Mouse (Mus musculus): ENCODE results near the gene Ncapd2.

The Ncapd2 gene

DNA sequence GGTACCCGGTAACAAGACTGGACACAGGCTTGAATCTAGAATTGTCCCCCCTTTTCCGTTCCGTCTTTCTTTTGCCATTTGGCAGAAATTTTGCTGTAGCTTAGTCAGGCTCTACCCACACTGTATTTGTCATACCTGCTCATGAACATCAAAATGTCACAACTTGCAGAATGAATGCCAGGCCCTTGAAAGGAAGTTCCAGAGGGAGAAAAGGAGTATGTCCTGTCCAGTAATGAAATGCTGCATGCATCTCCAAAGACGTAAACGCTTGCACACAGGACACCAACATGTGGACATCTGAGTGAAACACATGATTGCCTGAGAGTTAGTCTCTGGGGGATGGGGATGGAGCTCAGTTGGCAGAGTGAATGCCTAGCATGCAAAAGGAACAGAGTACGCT, 22.2 kb upstream of the Ncapd2 start:
- DNase-seq, result no peak

DNA sequence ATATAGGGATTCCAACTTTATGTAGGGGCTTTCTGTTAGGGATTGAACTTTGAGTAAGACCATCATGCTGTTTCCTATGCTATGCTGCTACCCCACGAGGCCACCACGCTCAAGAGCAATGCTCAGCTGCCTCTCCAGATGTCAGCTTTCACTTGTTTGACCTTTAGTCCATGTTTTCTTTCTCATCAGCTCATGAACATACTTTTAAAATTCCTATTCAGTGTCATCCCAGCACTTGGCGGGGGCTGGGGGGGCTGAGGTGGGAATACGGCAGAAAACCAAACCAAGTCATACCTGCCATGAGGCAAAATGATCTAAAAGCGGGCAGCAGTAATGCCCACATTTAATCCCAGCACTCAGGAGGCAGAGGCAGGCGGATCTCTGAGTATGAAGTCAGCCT, 21.6 kb upstream of the Ncapd2 start:
- DNase-seq, result no peak

DNA sequence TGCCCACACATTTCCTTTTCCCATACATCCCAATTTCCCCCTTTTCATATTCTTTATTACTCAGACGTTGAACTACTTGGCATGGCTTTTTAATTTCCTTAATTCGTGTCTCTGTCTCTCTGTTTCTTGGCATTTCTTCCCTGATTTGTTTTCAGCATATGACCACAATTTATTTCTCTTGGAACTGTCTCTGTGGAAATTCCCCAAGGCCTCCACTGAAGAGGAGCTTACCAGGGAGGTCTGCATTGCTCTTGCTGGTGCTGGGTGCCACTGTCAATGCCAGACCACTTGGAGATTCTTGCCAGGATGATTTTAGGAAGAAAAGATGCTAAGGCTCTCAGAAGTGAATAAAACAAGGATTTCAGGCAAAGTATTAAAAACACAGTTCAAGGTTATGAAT, 21.1 kb upstream of the Ncapd2 start:
- DNase-seq, result no peak

DNA sequence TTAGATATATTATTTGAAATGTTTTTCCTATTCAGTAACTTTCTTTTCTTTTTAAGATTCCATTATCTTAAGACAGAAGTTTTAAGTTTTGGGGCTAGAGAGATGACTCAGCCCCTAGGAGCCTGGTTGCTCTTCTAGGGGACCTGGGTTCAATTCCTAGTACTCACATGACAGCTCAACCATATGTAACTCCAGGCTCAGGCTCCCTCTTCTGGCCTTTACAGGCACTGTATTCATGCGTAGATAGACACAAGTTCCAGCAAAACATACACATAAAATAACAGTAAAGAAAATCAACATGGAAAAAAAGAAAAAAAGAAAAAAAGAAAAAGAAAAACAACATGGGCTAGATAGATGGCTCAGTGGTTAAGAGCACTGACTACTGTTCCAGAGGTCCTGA, 18.9 kb upstream of the Ncapd2 start:
- no peak for DNase-seq

DNA sequence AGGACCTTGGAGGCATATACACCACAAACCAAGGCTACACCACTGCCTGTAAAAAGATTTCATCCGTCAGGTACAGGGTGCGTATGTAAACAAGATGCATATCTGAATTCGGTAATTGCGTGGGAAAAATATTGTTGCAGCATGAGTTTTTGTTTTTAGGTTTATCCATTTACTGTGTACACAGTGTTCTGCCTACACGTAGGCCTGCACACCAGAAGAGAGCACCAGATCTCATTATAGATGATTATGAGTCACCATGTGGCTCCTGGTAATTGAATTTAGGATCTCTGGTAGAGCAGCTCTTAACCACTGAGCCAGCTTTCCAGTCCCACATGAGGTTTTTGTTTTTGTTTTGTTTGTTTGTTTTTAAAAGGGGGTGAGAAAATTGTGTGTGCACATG, 5.7 kb upstream of the Ncapd2 start:
- DNase-seq, result no peak

DNA sequence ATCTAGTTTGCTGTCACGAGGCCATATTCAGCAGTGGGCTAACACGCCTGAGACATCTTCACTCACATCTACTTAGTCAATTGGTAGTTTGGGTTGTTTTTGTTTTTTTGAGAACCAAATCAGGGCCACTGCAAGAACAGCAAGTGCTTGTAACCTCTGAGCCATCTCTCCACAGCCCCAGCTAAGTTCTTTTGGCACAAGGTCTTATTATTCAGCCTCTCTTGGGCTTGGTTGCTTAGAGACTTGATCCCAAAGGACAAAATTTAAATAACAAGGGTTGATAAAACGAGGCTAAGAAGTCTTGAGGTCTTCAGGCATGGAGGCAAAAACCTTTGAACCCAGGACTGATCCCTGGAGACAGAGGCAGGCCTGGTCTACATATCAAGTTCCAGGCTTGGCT, 4.8 kb upstream of the Ncapd2 start:
- no peak for DNase-seq

DNA sequence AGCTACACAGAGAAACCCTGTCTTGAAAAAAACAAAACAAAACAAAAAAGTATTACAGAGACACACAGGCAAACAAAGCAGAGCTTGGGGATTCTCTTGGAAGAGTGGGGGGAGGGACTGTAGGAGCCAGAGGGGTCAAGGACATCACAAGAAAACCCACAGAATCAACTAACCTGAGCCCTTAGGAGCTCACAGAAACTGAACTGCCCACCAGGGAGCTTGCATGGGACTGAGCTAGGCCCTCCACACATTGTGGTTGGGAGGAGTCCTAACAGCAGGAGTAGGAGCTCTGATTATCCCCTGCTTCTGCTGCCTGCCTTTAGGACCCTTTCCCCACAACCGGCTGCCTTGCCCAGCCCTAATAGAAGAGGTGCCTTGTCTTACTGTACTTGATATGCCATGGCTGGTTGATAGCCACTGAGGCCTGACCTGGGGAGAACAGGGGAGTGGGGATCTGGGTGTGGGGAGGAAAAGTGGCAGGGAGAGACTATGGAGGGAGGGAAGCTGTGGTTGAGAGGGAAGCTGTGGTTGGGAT, 4.1 kb upstream of the Ncapd2 start:
- no peak for DNase-seq

DNA sequence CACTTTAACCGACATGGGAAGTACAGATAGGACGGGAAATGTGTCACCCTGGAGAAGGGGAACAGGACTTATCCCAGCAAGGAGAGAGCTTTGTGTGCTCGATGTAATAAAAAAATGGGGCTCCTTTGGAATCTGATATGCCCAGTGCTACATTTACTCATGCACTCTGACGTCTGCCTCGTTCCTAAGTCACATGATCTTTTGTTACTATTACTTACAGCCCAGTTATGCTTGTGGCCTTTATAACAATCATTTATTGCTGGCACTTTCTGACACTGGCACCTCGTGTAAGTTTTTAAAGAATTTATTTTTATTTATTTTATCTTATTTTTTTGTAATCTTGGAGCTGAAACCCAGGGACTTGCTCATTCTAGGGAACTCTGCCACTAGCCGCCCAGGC, 1.9 kb upstream of the Ncapd2 start:
- DNase-seq, result no peak

DNA sequence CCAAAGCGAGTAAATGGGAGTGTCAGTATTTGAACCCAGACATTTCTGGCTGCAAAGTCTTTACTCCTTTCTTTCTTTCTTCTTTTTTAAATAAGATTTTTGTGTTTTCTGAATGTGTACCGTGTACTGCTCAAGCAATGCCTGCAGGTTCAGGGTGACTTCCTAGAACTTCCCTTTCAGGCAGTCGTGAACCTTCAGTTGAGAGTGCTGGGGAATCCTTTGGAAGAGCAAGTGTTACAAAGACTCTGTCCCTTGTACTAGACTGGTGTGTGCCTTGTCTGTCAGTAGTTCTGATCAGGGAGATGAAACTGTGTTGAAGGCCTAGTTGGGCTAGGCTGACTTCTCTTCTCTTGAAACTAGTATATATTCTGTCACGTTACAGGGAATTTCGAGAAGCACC, 1.3 kb upstream of the Ncapd2 start:
- no peak for DNase-seq

DNA sequence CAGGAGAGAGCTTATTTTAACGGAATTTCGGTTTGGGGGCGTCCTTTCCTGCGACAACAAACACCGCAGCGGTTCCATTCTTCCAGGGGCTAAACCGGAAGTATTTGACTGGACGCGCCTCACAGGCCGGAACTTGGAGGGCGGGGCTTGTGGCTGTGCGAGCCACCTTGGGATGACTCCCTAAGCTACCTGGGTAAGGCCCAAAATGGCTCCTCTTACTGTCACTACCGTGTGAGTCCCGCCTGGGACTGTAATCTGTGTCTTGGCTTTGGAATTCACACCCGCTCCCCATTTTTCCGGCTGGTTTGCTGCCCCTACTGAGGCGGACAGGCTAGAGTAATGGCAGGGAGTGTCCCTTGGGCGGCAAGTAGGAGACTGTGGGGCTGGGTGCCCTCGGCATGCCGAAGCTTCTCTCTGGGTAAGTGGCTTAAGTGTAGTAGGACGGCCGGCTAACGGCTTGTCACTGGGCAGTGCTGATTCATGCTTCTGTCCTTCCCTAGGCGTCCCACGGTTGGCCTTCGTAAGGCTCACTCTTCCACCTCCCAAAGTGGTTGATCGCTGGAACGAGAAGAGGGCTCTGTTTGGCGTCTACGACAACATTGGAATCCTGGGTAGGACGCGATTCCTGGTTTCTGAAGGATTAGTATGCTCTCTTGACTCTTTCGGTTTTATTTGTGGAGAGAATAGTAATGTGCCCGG, 664 bp upstream of the Ncapd2 start:
- DNase-seq, result peak; percentile 93 to 97

DNA sequence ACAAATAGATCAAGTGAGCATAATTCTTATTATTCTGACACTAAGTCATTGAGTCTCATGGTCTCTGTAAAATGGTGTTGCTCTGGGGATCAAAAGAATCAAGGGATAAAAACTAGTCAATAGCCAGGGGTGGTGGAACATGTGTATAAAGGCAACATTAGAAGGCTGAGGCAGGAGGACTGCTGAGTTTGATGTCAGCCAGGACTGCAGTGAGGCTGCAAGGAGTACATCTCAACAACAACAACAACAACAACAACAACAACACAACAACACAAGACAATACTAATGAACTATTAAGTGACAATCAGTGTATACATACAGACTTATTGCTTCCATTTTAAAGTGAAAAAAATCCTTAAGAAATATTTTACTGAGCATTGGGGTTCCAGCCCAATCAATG, 685 bp downstream of the Ncapd2 start:
- DNase-seq, result no peak

DNA sequence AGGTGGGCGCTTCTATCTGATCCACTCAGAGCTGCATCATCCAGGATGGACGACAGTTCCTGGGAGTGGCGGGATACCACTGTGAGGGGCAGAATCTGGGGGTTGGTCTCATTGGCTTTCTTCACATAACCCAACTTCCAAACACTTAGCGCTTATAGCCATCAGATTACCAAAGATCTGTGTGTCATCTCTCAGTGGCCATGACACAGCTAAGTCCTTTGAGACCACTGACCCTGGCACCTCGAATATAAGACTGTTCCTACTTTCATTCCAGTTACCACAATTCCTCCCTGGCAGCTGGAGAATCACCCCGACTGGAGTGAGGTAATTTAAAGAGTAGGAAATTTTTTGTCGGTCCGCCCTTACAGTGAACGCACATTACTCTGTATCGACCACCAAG, 5.3 kb downstream of the Ncapd2 start:
- no peak for DNase-seq

DNA sequence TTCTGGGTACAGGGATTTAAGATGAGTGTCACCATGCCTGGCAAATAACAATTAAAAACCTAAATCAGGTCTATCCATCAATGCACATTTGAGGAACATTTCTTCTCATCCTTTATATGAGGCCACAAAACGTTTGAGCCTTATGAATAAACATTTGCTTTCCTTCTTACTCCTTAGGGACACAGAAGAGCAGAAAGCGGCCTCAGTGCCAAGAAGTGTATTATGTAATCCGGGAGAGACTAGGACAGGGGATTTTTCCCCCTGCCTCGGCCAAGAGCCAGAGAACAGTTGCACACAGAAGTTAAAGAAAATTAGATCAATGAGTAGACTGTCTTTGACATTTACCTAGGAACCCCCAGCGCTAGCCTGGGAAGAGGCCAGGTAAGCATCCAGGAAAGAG, 9.4 kb downstream of the Ncapd2 start:
- DNase-seq, result no peak

DNA sequence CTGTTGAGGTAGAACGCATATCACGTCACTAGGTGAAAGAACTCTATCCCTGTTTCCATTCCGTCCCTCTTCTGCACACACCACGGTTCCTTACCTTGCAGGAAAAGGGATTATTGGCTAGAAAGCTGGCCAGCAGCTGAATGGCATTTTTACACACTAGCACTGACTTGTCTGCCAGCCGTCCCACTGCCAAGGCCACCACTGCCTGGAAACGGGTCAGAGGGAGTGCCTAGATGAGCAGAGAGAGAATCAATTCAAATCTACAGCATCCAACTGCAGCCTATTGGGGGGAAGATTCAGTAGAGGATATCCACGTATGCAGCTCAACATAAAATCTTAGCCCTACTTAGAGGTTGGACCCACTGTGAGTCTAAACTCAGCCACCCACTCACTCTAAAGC, 11.9 kb downstream of the Ncapd2 start:
- DNase-seq, result no peak

DNA sequence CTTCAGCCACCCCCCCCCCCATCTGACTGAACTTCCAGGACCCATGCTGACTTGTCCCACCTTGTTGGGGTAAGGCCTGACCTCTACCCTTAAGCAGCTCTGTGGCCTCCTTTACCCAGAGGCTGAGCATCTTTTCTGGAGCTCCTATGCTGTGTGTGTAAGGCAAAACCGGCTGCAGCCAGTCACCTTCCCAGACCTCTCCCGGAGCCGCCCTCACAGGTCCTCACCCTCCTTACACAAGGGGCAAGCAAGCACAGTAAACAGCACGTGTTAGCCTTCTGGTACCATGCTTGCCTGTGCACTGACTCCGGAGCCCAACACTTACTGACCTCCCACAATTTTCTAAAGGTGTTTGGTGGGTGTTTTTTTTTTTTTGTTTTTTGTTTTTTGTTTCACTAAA, 16.0 kb downstream of the Ncapd2 start:
- DNase-seq, result no peak

DNA sequence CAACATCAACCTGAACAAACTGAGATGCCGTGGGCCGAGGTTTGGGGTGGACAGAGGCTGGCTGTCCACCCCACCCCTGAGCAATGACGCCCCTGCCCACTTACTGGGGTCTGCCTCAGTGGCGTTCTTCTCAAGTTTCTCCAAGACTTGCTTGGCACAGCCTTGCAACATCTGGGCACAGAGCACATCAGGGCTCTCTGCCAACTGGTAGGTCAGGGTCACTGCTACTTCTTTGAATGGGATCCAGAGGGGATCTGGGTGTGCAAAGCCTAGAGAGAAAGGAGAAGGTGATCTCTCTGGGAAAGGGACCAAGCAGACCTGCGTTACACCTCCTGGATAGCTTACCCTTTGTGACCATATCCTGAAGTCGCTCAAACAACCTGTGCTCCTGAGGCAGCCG, 18.2 kb downstream of the Ncapd2 start:
- no peak for DNase-seq

DNA sequence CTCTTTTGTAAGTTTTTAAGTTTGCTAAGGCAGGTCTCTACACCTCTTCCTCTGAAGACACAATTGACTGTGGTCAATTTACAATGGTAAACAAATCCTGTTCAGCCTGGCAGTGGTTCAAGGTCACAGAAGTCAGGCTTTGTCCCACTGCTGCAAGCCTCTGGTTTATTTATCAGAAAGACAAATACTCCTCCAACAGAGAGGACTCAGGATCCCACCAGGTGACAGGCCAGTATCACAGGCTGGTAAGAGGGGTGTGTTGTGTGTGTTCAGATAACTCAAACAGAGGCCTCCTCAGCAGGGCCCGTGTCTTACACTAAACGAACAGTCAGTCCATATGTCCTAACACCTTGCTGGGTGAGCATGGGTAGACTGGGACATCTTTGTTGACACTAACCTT, 19.0 kb downstream of the Ncapd2 start:
- no peak for DNase-seq

DNA sequence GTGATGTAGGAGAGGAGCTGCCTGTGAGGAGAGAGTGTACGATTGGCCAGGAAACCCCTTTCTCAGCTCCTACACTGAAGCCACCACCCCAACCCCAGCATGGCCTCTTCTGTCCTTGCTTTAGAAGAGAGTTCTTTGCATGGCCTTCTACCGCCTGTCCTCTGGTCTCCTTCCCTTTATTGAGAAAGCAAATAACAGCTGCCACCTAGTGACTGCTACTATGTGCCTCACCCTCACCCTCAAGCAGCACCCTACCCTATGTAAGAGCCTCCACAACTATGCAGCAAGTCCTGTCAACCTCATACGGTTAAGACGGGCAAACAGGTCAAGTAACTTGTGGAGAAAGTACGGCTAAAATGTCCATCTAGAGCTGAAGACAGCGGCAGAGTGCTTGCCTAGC, 21.3 kb downstream of the Ncapd2 start:
- no peak for DNase-seq

DNA sequence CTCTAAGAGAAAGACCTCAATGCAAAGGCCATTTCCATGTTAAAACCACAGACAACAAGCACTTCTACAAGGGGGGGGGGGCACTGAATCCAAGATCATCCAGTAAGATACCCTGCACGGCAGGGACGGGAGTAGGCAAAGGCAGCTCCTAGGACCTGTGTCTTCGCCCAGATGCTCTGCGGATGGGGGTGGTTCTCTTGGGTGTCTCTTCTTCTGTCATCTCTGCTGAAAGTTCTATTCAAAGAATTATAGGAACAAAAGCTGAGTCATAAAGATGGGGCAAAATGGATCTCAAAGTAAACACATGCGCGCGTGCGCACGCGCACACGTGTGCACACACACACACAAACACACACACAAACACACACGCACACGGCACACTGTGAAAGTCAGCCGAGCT, 23.4 kb downstream of the Ncapd2 start:
- no peak for DNase-seq

DNA sequence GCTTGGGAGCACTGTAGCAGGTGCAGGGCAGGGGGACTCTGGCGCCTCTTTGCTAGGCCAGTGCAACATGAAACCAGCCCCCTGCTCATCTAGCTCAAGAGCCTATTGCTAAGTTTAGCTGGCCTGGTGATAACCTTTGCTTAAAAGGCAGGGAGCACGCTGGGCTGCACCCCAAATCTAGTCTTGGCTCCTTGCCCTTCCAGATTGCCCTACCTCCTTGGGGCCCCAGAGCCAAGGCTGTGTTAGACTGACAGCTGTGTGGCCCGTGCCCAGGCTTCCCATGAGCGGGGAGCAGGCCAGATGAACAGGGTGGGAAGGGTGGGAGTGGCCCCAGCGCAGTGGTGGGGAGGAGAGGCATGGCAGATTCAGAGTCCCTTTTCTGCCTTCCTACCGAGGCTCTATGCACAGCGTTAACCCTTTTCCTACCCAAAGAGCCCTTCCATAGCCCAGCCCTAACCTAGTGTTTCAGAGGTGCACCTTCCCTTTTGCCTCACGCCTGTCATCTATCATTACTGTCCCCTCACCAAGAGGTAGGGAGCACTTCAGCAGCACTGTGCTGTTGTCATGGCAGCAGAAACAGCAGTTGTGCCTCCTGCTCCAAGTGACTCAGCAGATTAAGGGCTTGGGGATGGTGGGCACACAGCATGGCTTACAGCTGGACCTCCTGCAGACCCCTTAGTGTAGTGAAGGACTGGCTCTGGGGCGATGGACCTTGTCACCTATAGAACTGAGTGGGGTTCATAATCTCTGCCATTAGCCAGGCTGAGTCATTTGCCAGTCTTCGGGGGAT, 24.4 kb downstream of the Ncapd2 start:
- DNase-seq, result peak in 1 of 2 experiments; percentile 60

DNA sequence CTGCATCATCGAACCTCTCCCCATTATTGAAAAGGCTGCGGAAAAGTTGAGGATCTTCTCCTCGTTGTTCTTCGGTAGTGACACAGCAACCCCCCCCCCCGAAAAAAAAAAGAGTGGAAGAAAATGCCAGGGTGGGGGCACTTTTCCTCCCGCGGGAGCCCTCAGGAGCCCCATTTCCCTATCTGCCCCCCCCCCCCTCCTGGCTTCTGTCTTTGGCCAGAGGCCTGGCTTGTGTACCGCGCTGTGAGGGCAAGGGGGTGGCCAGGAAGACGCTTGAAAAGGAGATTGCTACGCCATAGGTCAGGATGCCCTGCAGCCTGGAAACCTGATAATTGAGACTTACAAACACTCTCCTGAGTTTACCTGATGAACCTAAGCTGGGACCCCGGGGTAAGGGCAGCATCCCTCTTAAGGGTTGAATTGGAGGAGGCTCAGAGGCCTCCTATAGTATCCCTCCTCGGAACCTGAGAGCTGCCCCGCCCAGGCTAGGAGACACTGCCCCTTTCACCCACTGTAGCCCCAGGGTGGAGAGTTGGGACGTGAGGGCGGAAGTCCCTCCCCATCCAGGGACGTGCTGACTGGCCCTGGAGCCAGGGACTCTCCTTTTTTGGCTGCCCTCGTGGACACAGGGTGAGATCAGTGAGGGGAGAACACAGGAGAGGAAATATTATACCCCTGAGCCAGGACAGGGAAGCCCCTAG, 25.3 kb downstream of the Ncapd2 start, which contains the start of gene Gapdh:
TSS of gene Gapdh (minus strand) at position 417 of the 701 bp plus-strand sequence.
- DNase-seq, result peak; percentile 81 to 86

DNA sequence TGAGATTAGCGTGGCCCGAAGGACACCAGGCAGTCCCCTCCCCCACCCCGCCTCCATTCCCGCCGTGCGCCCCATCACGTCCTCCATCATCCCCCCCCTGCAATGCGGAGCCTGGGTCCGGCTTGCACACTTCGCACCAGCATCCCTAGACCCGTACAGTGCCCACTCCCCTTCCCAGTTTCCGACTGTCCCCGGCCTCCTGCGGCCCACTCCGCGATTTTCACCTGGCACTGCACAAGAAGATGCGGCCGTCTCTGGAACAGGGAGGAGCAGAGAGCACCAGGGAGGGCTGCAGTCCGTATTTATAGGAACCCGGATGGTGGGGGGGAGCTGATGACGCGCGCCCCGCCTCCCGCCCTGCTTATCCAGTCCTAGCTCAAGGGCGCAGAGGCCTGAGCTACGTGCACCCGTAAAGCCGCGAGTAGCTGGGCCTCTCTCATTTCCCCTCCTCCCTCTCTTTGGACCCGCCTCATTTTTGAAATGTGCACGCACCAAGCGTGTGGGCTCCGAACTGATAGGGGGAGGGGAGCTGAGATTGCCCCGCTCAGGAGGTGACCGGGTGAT, 26.1 kb downstream of the Ncapd2 start:
- DNase-seq, result peak; percentile 98

DNA sequence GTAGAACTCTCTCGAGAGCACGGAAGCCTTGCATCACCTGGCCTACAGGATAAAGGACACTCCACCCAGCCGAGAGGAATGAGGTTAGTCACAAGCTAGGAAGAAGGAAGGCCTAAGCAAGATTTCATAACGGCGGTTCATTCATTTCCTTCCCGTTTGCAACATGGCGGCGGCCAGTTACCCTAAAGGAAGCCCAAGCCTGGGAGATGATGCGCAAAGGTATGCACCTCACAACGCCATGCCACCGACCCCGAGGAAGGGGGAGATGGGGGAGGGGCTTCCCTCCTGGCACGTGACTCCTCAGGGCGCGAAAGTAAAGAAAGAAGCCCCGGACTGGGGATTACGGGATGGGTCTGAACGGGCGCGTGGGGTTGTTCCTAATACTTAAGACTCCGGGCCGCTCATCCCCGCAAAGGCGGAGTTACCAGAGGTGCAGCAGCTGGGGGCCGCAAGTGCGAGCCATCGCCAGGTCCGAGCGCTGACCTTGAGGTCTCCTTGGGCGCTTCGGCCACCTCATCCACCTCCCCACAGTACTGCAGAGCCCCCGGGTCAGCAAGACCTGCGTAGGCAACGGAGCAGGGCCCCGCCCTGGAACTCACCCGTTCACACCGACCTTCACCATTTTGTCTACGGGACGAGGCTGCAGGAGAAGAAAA, 26.7 kb downstream of the Ncapd2 start:
- peak; percentile 72 to 74 for DNase-seq
